Mouse (Mus musculus): ENCODE results near the gene Inpp4b. TPM values are rescaled to one million over a fixed set of nuclear protein-coding genes. Genes with fewer than 3 reads are reported as not detected.

Inpp4b gene
- polyA plus RNA-seq, 1 experiment, result 0.02 TPM

GRCm38 (mm10) chr8:81823121-81823520 lies 480.8 kb downstream of the Inpp4b start:
- Histone ChIP-seq H3K27me3 (ENCODE audit: control insufficient read depth, insufficient read depth, insufficient read length) (no peaks in the 10 kb centered on the region), H3K4me3 (ENCODE audit: insufficient read depth, poor library complexity, severe bottlenecking) (no peak overlapping the region), H3K79me3 (ENCODE audit: low read depth) (no peaks in the 10 kb centered on the region), H3ac (ENCODE audit: control insufficient read depth, insufficient read length, low read depth) (no peak overlapping the region), H3K79me2 (ENCODE audit: control insufficient read depth, insufficient read depth) (no peaks in the 10 kb centered on the region), H3K36me3 (ENCODE audit: control insufficient read depth, insufficient read depth) (no peaks in the 10 kb centered on the region)
- TF ChIP-seq MAX (IDR thresholded peaks at IDR 0.05), result no peak
- TF ChIP-seq USF1 (IDR thresholded peaks at IDR 0.05; ENCODE audit: low read depth), result no peak
- TF ChIP-seq MYOD1 (IDR thresholded peaks at IDR 0.05; ENCODE audit: control insufficient read depth, insufficient read length, low read depth), result no peak
- TF ChIP-seq MYOG (IDR thresholded peaks at IDR 0.05; ENCODE audit: control insufficient read depth, extremely low read depth, insufficient read length), result no peak
- no peak for TF ChIP-seq CEBPB (IDR thresholded peaks at IDR 0.05; ENCODE audit: low read depth)
- TF ChIP-seq FOSL1 (IDR thresholded peaks at IDR 0.05; ENCODE audit: insufficient read depth, low read length, poor library complexity, severe bottlenecking), result no peak
- no peak for TF ChIP-seq CTCF (IDR thresholded peaks at IDR 0.05; ENCODE audit: control insufficient read depth, insufficient read depth, insufficient read length)

DNA sequence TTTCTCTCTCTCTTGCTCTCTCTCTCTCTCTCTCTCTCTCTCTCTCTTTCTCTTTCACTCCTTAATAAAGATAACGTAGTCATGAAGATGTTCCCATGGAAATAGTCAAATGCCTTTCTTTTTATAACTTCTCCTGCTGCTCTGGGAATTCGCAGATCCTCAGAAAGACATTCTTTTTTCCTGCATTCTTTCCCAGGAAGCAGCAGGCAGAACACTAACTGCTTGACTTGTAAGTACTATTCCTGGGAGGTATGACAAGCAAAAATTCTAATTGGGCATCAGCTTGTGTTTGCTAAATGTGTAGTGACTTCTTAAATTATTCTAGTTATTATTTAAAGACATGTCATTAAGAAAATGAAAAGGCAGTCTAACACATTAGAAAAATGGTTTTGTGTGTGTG lies 482.6 kb downstream of the Inpp4b start:
- H3K4me3 ChIP-seq (ENCODE audit: insufficient read depth, poor library complexity, severe bottlenecking), result no peak overlapping the region
- H3K79me3 ChIP-seq (ENCODE audit: low read depth), result no peaks in the 10 kb centered on the region
- H3K79me2 ChIP-seq (ENCODE audit: control insufficient read depth, insufficient read depth), result no peaks in the 10 kb centered on the region
- H3K27me3 ChIP-seq (ENCODE audit: control insufficient read depth, insufficient read depth, insufficient read length), result no peaks in the 10 kb centered on the region
- no peaks in the 10 kb centered on the region for H3K36me3 ChIP-seq (ENCODE audit: control insufficient read depth, insufficient read depth)
- H3ac ChIP-seq (ENCODE audit: control insufficient read depth, insufficient read length, low read depth), result no peak overlapping the region
- no peak for TF ChIP-seq MYOG (IDR thresholded peaks at IDR 0.05; ENCODE audit: control insufficient read depth, extremely low read depth, insufficient read length)
- no peak for TF ChIP-seq CTCF (IDR thresholded peaks at IDR 0.05; ENCODE audit: control insufficient read depth, insufficient read depth, insufficient read length)
- no peak for TF ChIP-seq MAX (IDR thresholded peaks at IDR 0.05)
- no peak for TF ChIP-seq CEBPB (IDR thresholded peaks at IDR 0.05; ENCODE audit: low read depth)
- TF ChIP-seq MYOD1 (IDR thresholded peaks at IDR 0.05; ENCODE audit: control insufficient read depth, insufficient read length, low read depth), result no peak
- TF ChIP-seq USF1 (IDR thresholded peaks at IDR 0.05; ENCODE audit: low read depth), result no peak
- no peak for TF ChIP-seq FOSL1 (IDR thresholded peaks at IDR 0.05; ENCODE audit: insufficient read depth, low read length, poor library complexity, severe bottlenecking)

DNA sequence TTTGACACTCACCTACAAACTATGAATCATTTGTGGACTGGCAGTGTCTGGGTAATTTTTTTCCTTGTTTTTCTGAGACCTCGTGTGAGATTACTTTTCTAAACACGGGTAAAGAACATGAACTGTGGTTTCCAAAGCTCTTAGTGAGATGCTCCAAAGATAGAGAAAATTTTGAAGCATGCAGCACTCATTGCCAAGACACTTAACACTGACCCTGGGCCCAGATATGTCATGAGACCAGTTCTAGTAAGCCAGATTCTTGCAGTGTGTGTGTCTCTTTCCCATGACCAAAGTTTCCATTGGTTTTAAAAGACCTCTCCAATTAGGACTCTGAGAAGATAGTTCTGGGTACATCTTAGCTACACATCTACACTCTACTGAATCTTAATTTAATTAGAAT lies 484.1 kb downstream of the Inpp4b start:
- no peaks in the 10 kb centered on the region for H3K79me3 ChIP-seq (ENCODE audit: low read depth)
- no peak for TF ChIP-seq MYOD1 (IDR thresholded peaks at IDR 0.05; ENCODE audit: control insufficient read depth, insufficient read length, low read depth)
- no peak for TF ChIP-seq CTCF (IDR thresholded peaks at IDR 0.05; ENCODE audit: control insufficient read depth, insufficient read depth, insufficient read length)
- no peak for TF ChIP-seq MYOG (IDR thresholded peaks at IDR 0.05; ENCODE audit: control insufficient read depth, extremely low read depth, insufficient read length)
- TF ChIP-seq CEBPB (IDR thresholded peaks at IDR 0.05; ENCODE audit: low read depth), result no peak
- TF ChIP-seq USF1 (IDR thresholded peaks at IDR 0.05; ENCODE audit: low read depth), result no peak
- TF ChIP-seq FOSL1 (IDR thresholded peaks at IDR 0.05; ENCODE audit: insufficient read depth, low read length, poor library complexity, severe bottlenecking), result no peak
- no peak for TF ChIP-seq MAX (IDR thresholded peaks at IDR 0.05)

GRCm38 (mm10) chr8:81827306-81827913 lies 485.1 kb downstream of the Inpp4b start:
- no peak for TF ChIP-seq MYOG (IDR thresholded peaks at IDR 0.05; ENCODE audit: control insufficient read depth, extremely low read depth, insufficient read length)
- TF ChIP-seq CTCF (IDR thresholded peaks at IDR 0.05; ENCODE audit: control insufficient read depth, insufficient read depth, insufficient read length), result no peak
- no peak for TF ChIP-seq FOSL1 (IDR thresholded peaks at IDR 0.05; ENCODE audit: insufficient read depth, low read length, poor library complexity, severe bottlenecking)
- no peak for TF ChIP-seq MAX (IDR thresholded peaks at IDR 0.05)
- no peak for TF ChIP-seq MYOD1 (IDR thresholded peaks at IDR 0.05; ENCODE audit: control insufficient read depth, insufficient read length, low read depth)
- TF ChIP-seq USF1 (IDR thresholded peaks at IDR 0.05; ENCODE audit: low read depth), result no peak
- TF ChIP-seq CEBPB (IDR thresholded peaks at IDR 0.05; ENCODE audit: low read depth), result no peak
- no peaks in the 10 kb centered on the region for H3K27me3 ChIP-seq (ENCODE audit: control insufficient read depth, insufficient read depth, insufficient read length)
- H3K4me3 ChIP-seq (ENCODE audit: insufficient read depth, poor library complexity, severe bottlenecking), result no peak overlapping the region
- no peak overlapping the region for H3ac ChIP-seq (ENCODE audit: control insufficient read depth, insufficient read length, low read depth)
- no peaks in the 10 kb centered on the region for H3K36me3 ChIP-seq (ENCODE audit: control insufficient read depth, insufficient read depth)
- no peaks in the 10 kb centered on the region for H3K79me3 ChIP-seq (ENCODE audit: low read depth)
- H3K79me2 ChIP-seq (ENCODE audit: control insufficient read depth, insufficient read depth), result no peaks in the 10 kb centered on the region

More for the DNA sequence above, 484.1 kb downstream of the Inpp4b start:
- Histone ChIP-seq H3K27me3 (ENCODE audit: control insufficient read depth, insufficient read depth, insufficient read length) (no peaks in the 10 kb centered on the region), H3K4me3 (ENCODE audit: insufficient read depth, poor library complexity, severe bottlenecking) (no peak overlapping the region), H3ac (ENCODE audit: control insufficient read depth, insufficient read length, low read depth) (no peak overlapping the region), H3K79me2 (ENCODE audit: control insufficient read depth, insufficient read depth) (no peaks in the 10 kb centered on the region), H3K36me3 (ENCODE audit: control insufficient read depth, insufficient read depth) (no peaks in the 10 kb centered on the region)

DNA sequence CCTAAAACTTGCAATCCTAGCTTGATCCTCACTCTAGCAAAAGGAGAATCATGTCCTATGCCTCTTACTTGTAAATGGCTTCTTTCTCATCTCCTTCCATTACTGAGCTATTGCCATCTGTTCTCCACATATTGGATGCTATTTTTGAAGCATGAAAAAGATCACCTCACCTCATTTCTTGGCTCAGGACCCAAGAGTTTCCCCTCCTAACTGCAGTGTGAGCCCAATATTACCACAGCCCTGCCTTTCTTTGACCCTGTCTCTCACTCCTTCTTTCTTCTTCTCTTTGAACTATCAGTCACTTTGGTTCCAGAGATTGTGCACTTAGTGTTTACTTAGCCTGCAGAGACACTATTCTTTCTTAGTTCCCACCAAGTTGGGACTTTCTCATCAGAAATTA lies 489.1 kb downstream of the Inpp4b start:
- Histone ChIP-seq H3K4me3 (ENCODE audit: insufficient read depth, poor library complexity, severe bottlenecking) (no peak overlapping the region), H3K36me3 (ENCODE audit: control insufficient read depth, insufficient read depth) (no peaks in the 10 kb centered on the region), H3K79me2 (ENCODE audit: control insufficient read depth, insufficient read depth) (no peaks in the 10 kb centered on the region), H3ac (ENCODE audit: control insufficient read depth, insufficient read length, low read depth) (no peak overlapping the region), H3K79me3 (ENCODE audit: low read depth) (no peaks in the 10 kb centered on the region), H3K27me3 (ENCODE audit: control insufficient read depth, insufficient read depth, insufficient read length) (no peaks in the 10 kb centered on the region)
- TF ChIP-seq CTCF (IDR thresholded peaks at IDR 0.05; ENCODE audit: control insufficient read depth, insufficient read depth, insufficient read length) (no peak), MAX (IDR thresholded peaks at IDR 0.05) (no peak), MYOG (IDR thresholded peaks at IDR 0.05; ENCODE audit: control insufficient read depth, extremely low read depth, insufficient read length) (no peak), MYOD1 (IDR thresholded peaks at IDR 0.05; ENCODE audit: control insufficient read depth, insufficient read length, low read depth) (no peak), CEBPB (IDR thresholded peaks at IDR 0.05; ENCODE audit: low read depth) (no peak), FOSL1 (IDR thresholded peaks at IDR 0.05; ENCODE audit: insufficient read depth, low read length, poor library complexity, severe bottlenecking) (no peak), USF1 (IDR thresholded peaks at IDR 0.05; ENCODE audit: low read depth) (no peak)

Data from C2C12 (cell line).